Mouse (Mus musculus) cerebellum, postnatal 4 days (tissue): ENCODE measurements at regions not wholly inside any gene's neighbourhood (a gene's known extent, or its start where the extent isn't known, plus 50 kb on each side); places are given as distances from the start of the nearest gene placed in this dataset.

Source experiments
- DNase-seq, 2 experiments: peaks; one replicate each; pipeline ENCODE4 v3.0.0; 2022; ENCODE audit warnings: low spot score in 2 of 2, mixed read lengths in 1 of 2

DNA sequence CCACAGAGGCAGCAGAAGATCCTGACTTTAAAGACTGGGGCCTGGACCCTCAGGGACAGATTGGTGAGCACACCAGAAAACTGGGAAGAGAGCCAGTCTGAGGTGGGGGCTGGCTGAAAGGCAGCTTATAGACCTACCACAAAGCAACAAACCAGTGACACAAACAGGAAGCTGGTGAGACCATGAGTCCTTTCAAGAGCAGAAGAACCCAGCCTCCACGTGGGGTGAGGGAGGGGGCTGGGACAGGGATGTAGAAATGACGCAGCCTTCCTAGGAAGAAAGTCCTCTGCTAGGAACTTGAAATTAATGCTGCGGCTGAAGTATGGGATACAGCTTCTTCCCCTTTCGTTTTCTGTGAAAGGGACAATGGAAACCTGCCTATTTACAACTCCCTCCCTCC lies 770.8 kb upstream of the Car8 start:
- no peak for DNase-seq

- DNase-seq = no peak
Observed at GRCm38 (mm10) chr4:9005938-9006626, 767.2 kb upstream of the Car8 start.

GRCm38 (mm10) chr4:9003891-9004290 lies 765.0 kb upstream of the Car8 start:
- DNase-seq = no peak

- DNase-seq = no peak
Observed at GRCm38 (mm10) chr4:9002380-9002779, 763.5 kb upstream of the Car8 start.

DNA sequence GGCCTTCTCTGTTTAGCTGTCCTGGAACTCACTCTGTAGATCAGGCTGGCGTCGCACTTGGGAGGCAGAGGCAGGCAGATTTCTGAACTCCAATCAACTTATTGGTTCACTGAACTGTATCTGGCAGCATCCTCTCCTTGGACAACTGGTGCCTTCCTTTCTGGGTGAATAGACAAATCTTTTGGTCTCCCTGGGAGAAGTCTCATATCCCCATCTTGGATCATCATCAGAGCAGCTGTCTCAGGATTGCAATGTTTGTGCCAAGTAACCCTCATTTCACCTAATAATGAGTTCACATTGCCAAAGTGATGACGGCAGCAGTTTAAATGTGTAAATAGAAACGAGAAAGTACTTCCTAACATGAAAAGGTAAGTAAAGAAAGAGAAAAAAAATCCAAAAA lies 759.8 kb upstream of the Car8 start:
- DNase-seq = no peak

DNA sequence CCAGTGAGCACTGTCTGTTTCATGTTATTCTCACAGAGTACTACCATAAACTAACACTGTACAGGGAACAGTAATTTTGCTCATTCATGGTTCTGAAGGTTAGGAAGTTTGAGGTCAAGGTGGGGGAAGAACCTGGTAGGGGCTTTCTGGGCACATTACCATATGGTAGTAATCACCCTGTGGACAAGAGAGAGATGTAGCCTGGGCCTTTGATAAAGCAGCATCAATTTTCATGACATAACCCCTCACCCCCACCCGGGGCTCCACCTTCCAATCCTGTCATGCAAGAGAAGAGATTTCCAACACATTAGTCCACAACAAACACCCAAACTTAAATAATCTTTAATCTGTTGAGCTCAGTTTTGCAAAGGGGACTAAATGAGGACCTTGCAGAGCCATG lies 753.3 kb upstream of the Car8 start:
- no peak for DNase-seq

- no peak for DNase-seq
Observed at GRCm38 (mm10) chr4:8990551-8990950, 751.7 kb upstream of the Car8 start.

DNA sequence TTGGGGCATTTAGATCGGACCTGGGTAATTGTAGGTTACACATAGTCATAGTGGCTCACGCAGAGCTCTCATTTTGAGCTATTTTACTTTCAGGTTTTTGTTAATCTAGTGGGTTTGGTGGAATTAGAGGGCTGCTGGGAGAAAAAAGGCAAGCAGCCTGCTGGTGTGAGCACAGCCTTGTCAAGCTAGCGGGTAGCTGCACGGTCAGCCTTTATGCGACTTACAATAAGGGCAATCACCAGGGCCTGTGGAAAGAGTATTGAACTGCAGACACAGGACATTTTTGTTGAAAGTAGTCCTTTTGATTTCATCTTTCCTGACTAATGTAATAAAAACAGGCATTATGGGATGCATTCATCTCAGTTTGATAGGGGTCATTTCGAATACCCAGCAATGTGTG lies 750.8 kb upstream of the Car8 start:
- no peak for DNase-seq

- DNase-seq = no peak
Observed at GRCm38 (mm10) chr4:8989110-8989509, 750.3 kb upstream of the Car8 start.

GRCm38 (mm10) chr4:8988345-8988733 lies 749.5 kb upstream of the Car8 start:
- no peak for DNase-seq

DNA sequence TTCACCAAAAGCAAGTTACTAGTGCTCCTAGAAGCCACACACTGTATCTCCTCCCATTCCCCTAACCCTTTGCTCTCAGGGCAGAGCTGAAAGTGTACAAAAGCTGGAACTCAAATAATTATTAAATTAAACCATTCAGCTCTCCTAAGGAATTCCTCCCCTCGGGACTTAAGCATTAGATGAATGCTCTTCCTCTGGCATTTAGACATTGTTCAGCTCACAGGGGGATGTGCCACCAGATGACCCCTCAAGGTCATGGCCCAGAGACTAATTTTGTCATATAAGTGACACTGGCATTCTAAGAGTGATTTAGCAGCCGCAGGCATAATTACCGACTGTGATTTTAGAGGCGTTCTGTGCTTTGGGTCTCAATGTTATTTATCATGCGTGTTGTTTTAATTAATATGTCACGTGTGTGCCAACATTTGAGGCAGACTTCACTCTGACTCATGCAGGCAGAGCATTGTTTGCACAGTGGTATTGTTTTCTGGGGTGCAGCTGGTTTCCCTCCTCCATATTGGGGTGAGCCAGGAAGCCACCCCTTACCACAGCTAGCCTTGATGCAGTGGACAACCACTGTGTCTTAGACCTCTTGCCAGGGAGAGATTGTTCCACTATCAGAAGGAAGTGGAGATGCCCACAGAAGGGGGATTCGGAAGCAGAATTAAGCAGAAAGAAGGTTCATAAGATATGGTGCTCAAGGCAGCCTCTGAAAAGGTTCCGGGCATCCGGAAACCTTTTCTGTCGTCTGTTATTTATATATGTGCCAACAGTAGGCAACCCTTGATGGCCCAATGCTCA lies 748.9 kb upstream of the Car8 start:
- no peak for DNase-seq

GRCm38 (mm10) chr4:8986394-8987091 lies 747.7 kb upstream of the Car8 start:
- DNase-seq = no peak

GRCm38 (mm10) chr4:8984059-8984606 lies 745.3 kb upstream of the Car8 start:
- DNase-seq = no peak

DNA sequence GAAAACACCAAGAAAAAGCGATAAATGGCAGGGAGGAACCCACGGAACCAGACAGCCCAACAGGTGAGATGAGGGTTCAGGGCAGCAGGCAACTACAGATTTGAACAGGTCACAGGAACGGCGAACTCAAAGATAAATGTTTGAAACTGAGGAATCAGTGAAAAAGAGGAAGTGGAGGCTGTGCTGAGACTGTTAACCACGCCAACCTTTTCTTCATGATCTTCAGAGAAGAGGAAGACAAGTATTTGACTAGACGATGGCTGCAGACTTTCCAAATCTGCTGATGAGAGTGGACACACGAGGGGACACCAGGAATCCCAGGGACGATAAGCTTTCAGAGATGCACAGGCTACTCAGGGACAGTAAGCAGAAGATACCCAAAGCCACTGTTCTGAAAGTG lies 740.1 kb upstream of the Car8 start:
- DNase-seq = no peak

GRCm38 (mm10) chr4:8969951-8970455 lies 731.2 kb upstream of the Car8 start:
- DNase-seq = no peak

- no peak for DNase-seq
Observed at GRCm38 (mm10) chr4:8968741-8969140, 729.9 kb upstream of the Car8 start.

- DNase-seq = no peak
Observed at GRCm38 (mm10) chr4:8967986-8968385, 729.1 kb upstream of the Car8 start.

DNA sequence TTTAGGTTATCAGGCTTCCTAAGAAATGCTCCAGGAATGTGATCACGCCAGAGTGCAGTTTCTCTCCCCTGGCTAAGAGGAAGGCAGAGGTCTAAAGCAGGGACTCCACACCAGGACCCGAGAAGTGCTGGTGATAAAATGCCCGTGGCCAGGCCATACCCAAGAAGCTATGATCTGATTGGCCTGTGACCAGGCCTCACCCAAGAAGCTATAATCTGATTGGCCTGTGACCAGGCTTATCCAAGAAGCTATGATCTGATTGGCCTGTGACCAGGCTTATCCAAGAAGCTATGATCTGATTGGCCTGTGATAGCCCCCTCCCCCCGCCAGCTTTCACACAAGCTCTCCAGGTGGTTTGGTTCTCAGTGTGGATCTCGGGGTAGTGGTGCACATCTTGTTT lies 726.7 kb upstream of the Car8 start:
- DNase-seq = no peak

DNA sequence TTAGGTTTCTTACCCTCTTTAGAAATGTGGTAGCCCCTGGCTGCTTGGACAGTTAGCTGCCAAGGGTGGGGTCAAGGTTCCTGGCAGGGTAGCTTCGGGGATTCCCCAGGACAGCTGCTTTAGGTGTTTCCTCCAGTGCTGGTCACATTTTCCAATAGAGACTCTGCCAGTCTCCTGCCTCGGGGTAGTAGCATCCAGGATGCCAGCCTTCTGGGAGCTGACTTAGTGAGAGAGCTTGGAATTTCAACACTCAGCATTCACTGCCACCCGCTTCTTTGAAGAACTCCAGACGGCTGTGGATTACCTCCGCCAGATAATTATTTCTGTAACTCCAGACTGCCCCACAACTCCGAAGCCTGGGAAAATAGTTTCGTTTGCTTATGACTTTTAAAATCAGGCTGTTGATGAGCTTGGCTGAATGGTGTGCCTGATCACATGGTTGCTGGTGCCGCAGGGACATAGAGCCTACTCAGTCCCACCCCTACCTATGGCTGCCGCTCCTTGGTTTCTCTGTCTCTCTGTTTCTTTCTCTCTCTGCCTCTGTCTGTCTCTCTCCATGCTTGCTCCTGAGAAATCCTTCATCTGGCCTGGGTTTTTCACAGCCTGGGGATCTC lies 724.2 kb upstream of the Car8 start:
- DNase-seq = no peak

- no peak for DNase-seq
Observed at GRCm38 (mm10) chr4:8961851-8962250, 723.0 kb upstream of the Car8 start.

DNA sequence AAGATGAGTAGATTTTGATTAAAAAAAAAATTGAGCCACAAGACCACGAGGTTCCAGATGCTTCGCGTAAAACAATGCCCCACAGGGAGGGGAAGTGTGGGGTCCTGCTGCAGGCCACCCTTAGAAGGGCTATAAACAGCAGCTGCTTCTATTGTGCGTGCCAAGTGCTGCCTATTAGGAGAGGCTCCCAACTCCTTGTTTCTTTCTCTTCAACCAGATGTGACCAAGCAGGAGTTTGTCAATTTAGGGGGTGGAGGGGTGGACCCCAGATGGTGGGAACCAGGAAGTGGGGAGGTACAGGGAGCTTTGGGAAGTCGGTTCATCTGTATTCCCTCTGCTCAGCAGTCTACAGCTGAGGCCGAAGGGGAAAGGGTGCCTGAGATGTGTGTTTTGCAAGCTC lies 718.9 kb upstream of the Car8 start:
- DNase-seq = no peak

GRCm38 (mm10) chr4:8957023-8957343 lies 718.1 kb upstream of the Car8 start:
- no peak for DNase-seq
